In the genomic region with DNA sequence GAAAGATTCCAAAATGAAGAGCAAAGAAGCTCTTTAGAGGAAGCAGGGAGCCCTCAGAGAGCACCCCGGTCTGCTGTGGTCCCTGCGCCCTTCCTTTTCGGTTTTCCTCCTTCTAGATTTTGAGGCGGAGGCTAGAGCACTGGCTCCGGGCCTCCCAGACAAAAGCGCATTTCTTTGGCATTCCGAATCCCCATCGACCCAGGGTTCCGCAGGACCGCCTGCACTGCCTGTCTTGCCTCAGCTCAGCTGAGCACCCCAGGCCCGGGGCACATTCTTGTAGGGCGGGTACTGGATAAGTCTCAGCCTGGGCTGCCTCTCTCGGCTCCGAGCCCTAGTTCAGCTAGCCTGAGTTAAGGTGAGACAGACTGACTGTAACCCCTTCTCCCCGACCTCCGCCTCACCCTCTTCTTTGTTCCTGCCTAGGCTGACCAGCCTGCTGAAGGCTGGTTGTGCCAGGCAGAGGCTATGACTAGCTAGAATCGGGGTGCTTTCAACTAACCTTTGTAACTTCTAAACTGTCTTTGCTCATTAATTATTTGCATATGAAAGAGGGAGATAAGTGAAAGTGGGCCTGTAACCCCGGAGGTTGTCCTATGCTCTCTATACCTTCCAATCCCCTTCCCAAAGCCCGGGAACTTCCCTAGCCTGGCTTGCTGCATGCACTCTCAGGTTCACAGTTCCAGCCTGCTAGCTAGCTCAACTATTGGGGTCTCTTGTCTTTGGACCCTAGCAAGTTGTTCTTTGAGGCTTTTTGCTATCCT, we compare ENCODE assay signal across 12 mouse cellular contexts. TPM values are rescaled to one million over a fixed set of nuclear protein-coding genes. Genes with fewer than 3 reads are reported as not detected.
DNase-seq lines count a peak whose midpoint lies in the region; ATAC-seq and TF ChIP-seq lines count a peak whose summit lies in the region.
"Had no signal": no experiment of that assay in that cellular context is flagged by ENCODE, and none has a peak within 500 bp of the region (broad histone marks: within the 10 kb centered on the region; RNA-seq: fewer than 3 reads in every experiment).

No protein-coding gene starts in this region.

- no peak for DNase-seq in heart, adult 18-20 months
- no peak for DNase-seq in embryonic facial prominence, embryonic 14.5 days (ENCODE audit: low spot score)
- DNase-seq in cerebellum, adult 18-20 months = no peak
- no peak for DNase-seq in spleen, postnatal 14 days (ENCODE audit: low spot score in 2 of 2)
- DNase-seq in layer of hippocampus, adult 11-12 months (ENCODE audit: low spot score) = no peak

- H3K4me3 ChIP-seq in heart, embryonic 13.5 days = peak overlapping the region; percentile 36
- peak overlapping the region; percentile 50 for H3K4me3 ChIP-seq in ES-Bruce4 (ENCODE audit: low read depth, low read length)
- H3K4me3 ChIP-seq in embryonic facial prominence, embryonic 14.5 days (ENCODE audit: low read depth, low read length) = peak overlapping the region; percentile 25
- H3K4me3 ChIP-seq in limb, embryonic 12.5 days (replicated peaks) = peak overlapping the region; percentile 34
- H3K4me3 ChIP-seq: midbrain, embryonic 12.5 days had no signal

- no peaks in the 10 kb centered on the region for H3K9me3 ChIP-seq in heart, embryonic 13.5 days
- no peaks in the 10 kb centered on the region for H3K9me3 ChIP-seq in ES-Bruce4 (replicated peaks; ENCODE audit: control insufficient read depth, insufficient read depth, low read length, poor library complexity, severe bottlenecking)
- no peaks in the 10 kb centered on the region for H3K9me3 ChIP-seq in embryonic facial prominence, embryonic 14.5 days (ENCODE audit: control insufficient read depth, low read length)
- no peaks in the 10 kb centered on the region for H3K9me3 ChIP-seq in limb, embryonic 12.5 days
- H3K9me3 ChIP-seq: midbrain, embryonic 12.5 days had no signal

- H3K9ac ChIP-seq in heart, embryonic 13.5 days = no peak overlapping the region
- H3K9ac ChIP-seq in ES-Bruce4 (ENCODE audit: low read depth, poor library complexity, severe bottlenecking) = no peak overlapping the region
- H3K9ac ChIP-seq in embryonic facial prominence, embryonic 14.5 days (ENCODE audit: low read depth, low read length) = no peak overlapping the region
- H3K9ac ChIP-seq in limb, embryonic 12.5 days (replicated peaks) = peak overlapping the region; percentile 42; the same call in 1 of the 2 replicates
- H3K9ac ChIP-seq: midbrain, embryonic 12.5 days had no signal

- TF ChIP-seq EP300 in ES-Bruce4 (IDR thresholded peaks at IDR 0.05; ENCODE audit: insufficient read depth, low read depth, low read length) = no peak

- TF ChIP-seq CTCF in ES-Bruce4 (IDR thresholded peaks at IDR 0.05; ENCODE audit: low read depth, low read length) = no peak

- peak overlapping the region; percentile 55 for H3K4me2 ChIP-seq in heart, embryonic 13.5 days
- H3K4me2 ChIP-seq in embryonic facial prominence, embryonic 14.5 days (ENCODE audit: low read depth, low read length) = peak overlapping the region; percentile 31; the same call in 1 of the 2 replicates
- H3K4me2 ChIP-seq in limb, embryonic 12.5 days = peak overlapping the region; percentile 55
- H3K4me2 ChIP-seq: midbrain, embryonic 12.5 days had no signal

- H3K27ac ChIP-seq in heart, embryonic 13.5 days (replicated peaks) = no peak overlapping the region
- H3K27ac ChIP-seq in ES-Bruce4 (ENCODE audit: insufficient read depth, low read length) = no peak overlapping the region
- no peak overlapping the region for H3K27ac ChIP-seq in embryonic facial prominence, embryonic 14.5 days (replicated peaks; ENCODE audit: low read depth, low read length)
- H3K27ac ChIP-seq in limb, embryonic 12.5 days = peak overlapping the region; percentile 83; the same call in 1 of the 2 replicates
- H3K27ac ChIP-seq: midbrain, embryonic 12.5 days had no signal

- no peak for TF ChIP-seq POLR2A in ES-Bruce4 (IDR thresholded peaks at IDR 0.05; ENCODE audit: insufficient read depth, low read length)

- ATAC-seq in heart, embryonic 13.5 days (ENCODE audit: extremely low read depth, insufficient number of reproducible peaks, low FRiP score, low TSS enrichment) = no peak
- no peak for ATAC-seq in embryonic facial prominence, embryonic 14.5 days (ENCODE audit: low read depth)
- ATAC-seq in limb, embryonic 12.5 days (ENCODE audit: insufficient number of reproducible peaks, insufficient read depth, low FRiP score, low TSS enrichment, low read depth) = no peak

- WGBS in heart, embryonic 13.5 days = 2% methylated on average over 19 of the region's 19 CpGs
- WGBS in embryonic facial prominence, embryonic 14.5 days = 5% methylated on average over 19 of the region's 19 CpGs
- 5% methylated on average over 19 of the region's 19 CpGs for WGBS in limb, embryonic 12.5 days

- H3K36me3 ChIP-seq in heart, embryonic 13.5 days = no peaks in the 10 kb centered on the region
- H3K36me3 ChIP-seq in ES-Bruce4 (ENCODE audit: control insufficient read depth, insufficient read depth, low read length, poor library complexity, severe bottlenecking) = no peaks in the 10 kb centered on the region
- no peaks in the 10 kb centered on the region for H3K36me3 ChIP-seq in embryonic facial prominence, embryonic 14.5 days (ENCODE audit: control insufficient read depth, insufficient read depth, low read length)
- no peaks in the 10 kb centered on the region for H3K36me3 ChIP-seq in limb, embryonic 12.5 days
- H3K36me3 ChIP-seq: midbrain, embryonic 12.5 days had no signal

- peaks cover 16% of the 10 kb centered on the region for H3K4me1 ChIP-seq in heart, embryonic 13.5 days
- H3K4me1 ChIP-seq in ES-Bruce4 (ENCODE audit: control insufficient read depth, insufficient read depth, low read length) = peaks cover 5% of the 10 kb centered on the region
- no peaks in the 10 kb centered on the region for H3K4me1 ChIP-seq in embryonic facial prominence, embryonic 14.5 days (ENCODE audit: control insufficient read depth, insufficient read depth, low read length)
- H3K4me1 ChIP-seq in limb, embryonic 12.5 days (replicated peaks) = peaks cover 70% of the 10 kb centered on the region

- H3K27me3 ChIP-seq in heart, embryonic 13.5 days (replicated peaks) = peaks cover 98% of the 10 kb centered on the region
- peaks cover 60% of the 10 kb centered on the region for H3K27me3 ChIP-seq in ES-Bruce4 (ENCODE audit: control insufficient read depth, insufficient read depth, low read length, poor library complexity, severe bottlenecking)
- peaks cover 100% of the 10 kb centered on the region for H3K27me3 ChIP-seq in embryonic facial prominence, embryonic 14.5 days (replicated peaks; ENCODE audit: control insufficient read depth, insufficient read depth, low read length)
- peaks cover 98% of the 10 kb centered on the region for H3K27me3 ChIP-seq in limb, embryonic 12.5 days
- H3K27me3 ChIP-seq: CH12.LX had no signal

RNA-seq across cellular contexts. Expression of a gene that starts 3.1 kb away (rescaled TPM):
- polyA plus RNA-seq in heart, embryonic 13.5 days (2015; fragmentation: Nextera tagmentation; extraction: Ambion mirVana) = 0.39 and 0.98 TPM in 2 replicates
- total RNA-seq in heart, adult 18-20 months (2021) = under 1 TPM in 1 of 2 experiments, not detected in 1; 0.23 TPM
- polyA plus RNA-seq in ES-Bruce4 (2011; ENCODE audit: insufficient read depth, insufficient read length, low read depth, missing spikeins) = 0.56 and 0.99 TPM in 2 replicates
- polyA plus RNA-seq in embryonic facial prominence, embryonic 14.5 days (2014; fragmentation: Nextera tagmentation; extraction: Ambion mirVana) = 2.5 and 4.0 TPM in 2 replicates
- 3.8 and 6.7 TPM in 2 replicates for polyA plus RNA-seq in limb, embryonic 12.5 days (2016; fragmentation: Nextera tagmentation; extraction: Ambion mirVana)
- total RNA-seq: liver, adult 2 months had no signal
- polyA plus RNA-seq: frontal cortex, adult 2 months; liver, adult 2 months had no signal

RNA-seq across cellular contexts. Expression of a gene that starts 17.5 kb away (rescaled TPM):
- 0.22 and 0.25 TPM in 2 replicates for polyA plus RNA-seq in heart, embryonic 13.5 days (2015; fragmentation: Nextera tagmentation; extraction: Ambion mirVana)
- total RNA-seq in heart, adult 18-20 months (2021) = under 1 TPM in 1 of 2 experiments, not detected in 1; 0.18 TPM
- 1.3 TPM in 1 of 2 replicates, not detected in the other for polyA plus RNA-seq in ES-Bruce4 (2011; ENCODE audit: insufficient read depth, insufficient read length, low read depth, missing spikeins)
- 0.25 and 0.93 TPM in 2 replicates for polyA plus RNA-seq in embryonic facial prominence, embryonic 14.5 days (2014; fragmentation: Nextera tagmentation; extraction: Ambion mirVana)
- polyA plus RNA-seq in limb, embryonic 12.5 days (2016; fragmentation: Nextera tagmentation; extraction: Ambion mirVana) = 3.9 and 4.4 TPM in 2 replicates
- total RNA-seq: liver, adult 2 months had no signal
- polyA plus RNA-seq: frontal cortex, adult 2 months; liver, adult 2 months; midbrain, embryonic 12.5 days had no signal

RNA-seq across cellular contexts. Expression of a gene that starts 25.2 kb away (rescaled TPM):
- polyA plus RNA-seq in heart, embryonic 13.5 days (2015; fragmentation: Nextera tagmentation; extraction: Ambion mirVana) = 0.06 TPM in 1 of 2 replicates, not detected in the other
- not detected for total RNA-seq in heart, adult 18-20 months (2021)
- 0.40 and 0.45 TPM in 2 replicates for polyA plus RNA-seq in ES-Bruce4 (2011; ENCODE audit: insufficient read depth, insufficient read length, low read depth, missing spikeins)
- 0.14 TPM in 1 of 2 replicates, not detected in the other for polyA plus RNA-seq in embryonic facial prominence, embryonic 14.5 days (2014; fragmentation: Nextera tagmentation; extraction: Ambion mirVana)
- 3.9 and 4.0 TPM in 2 replicates for polyA plus RNA-seq in limb, embryonic 12.5 days (2016; fragmentation: Nextera tagmentation; extraction: Ambion mirVana)
- total RNA-seq: CH12.LX; liver, adult 2 months had no signal
- polyA plus RNA-seq: frontal cortex, adult 2 months; liver, adult 2 months; midbrain, embryonic 12.5 days had no signal

RNA-seq across cellular contexts. Expression of a gene that starts 39.3 kb away (rescaled TPM):
- not detected in 2 replicates for polyA plus RNA-seq in heart, embryonic 13.5 days (2015; fragmentation: Nextera tagmentation; extraction: Ambion mirVana)
- total RNA-seq in heart, adult 18-20 months (2021) = not detected
- not detected in 2 replicates for polyA plus RNA-seq in ES-Bruce4 (2011; ENCODE audit: insufficient read depth, insufficient read length, low read depth, missing spikeins)
- not detected in 2 replicates for polyA plus RNA-seq in embryonic facial prominence, embryonic 14.5 days (2014; fragmentation: Nextera tagmentation; extraction: Ambion mirVana)
- polyA plus RNA-seq in limb, embryonic 12.5 days (2016; fragmentation: Nextera tagmentation; extraction: Ambion mirVana) = 3.6 TPM in 2 replicates
- total RNA-seq: liver, adult 2 months had no signal
- polyA plus RNA-seq: frontal cortex, adult 2 months; liver, adult 2 months; midbrain, embryonic 12.5 days had no signal

RNA-seq across cellular contexts. Expression of a gene that starts 48.3 kb away (rescaled TPM):
- polyA plus RNA-seq in heart, embryonic 13.5 days (2015; fragmentation: Nextera tagmentation; extraction: Ambion mirVana) = 0.57 and 1.6 TPM in 2 replicates
- under 1 TPM in 1 of 2 experiments, not detected in 1; 0.18 TPM for total RNA-seq in heart, adult 18-20 months (2021)
- not detected in 2 replicates for polyA plus RNA-seq in ES-Bruce4 (2011; ENCODE audit: insufficient read depth, insufficient read length, low read depth, missing spikeins)
- polyA plus RNA-seq in embryonic facial prominence, embryonic 14.5 days (2014; fragmentation: Nextera tagmentation; extraction: Ambion mirVana) = 0.96 and 2.8 TPM in 2 replicates
- polyA plus RNA-seq in limb, embryonic 12.5 days (2016; fragmentation: Nextera tagmentation; extraction: Ambion mirVana) = 6.3 and 12.2 TPM in 2 replicates
- polyA plus RNA-seq: frontal cortex, adult 2 months; liver, adult 2 months; midbrain, embryonic 12.5 days had no signal
